1 mouse cellular context compared by ENCODE assay signal in the genomic region with DNA sequence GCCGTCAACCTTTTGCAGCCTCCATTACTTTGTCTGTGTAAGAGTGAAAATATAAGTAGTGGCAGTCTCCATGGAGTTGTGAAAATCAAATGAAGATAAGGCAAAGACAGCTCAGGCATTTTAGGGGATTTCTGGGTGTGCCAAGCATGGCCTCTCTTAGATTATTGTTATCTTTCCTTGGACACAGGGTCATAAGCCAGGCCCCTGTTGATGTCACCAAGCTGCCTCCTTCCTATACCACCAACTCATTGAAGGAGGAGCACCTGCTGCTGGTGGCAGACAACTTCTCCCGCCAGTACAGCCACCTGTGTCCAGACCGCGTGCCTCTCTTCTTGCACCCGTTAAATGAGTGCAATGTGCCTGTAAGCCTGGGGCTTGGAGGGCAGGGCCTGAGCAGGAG.
A peak's percentile ranks its signal among the peaks of the same experiment; 100 is the strongest.
TF ChIP-seq lines count a peak whose summit lies in the region.

No protein-coding gene starts in this region.

TF ChIP-seq in MEL, 35 proteins besides CTCF, POLR2A, EP300 and RAD21:
- TF ChIP-seq JUND (IDR thresholded peaks at IDR 0.05; ENCODE audit: low read depth, low read length) (no peak), ZMIZ1 (IDR thresholded peaks at IDR 0.05; ENCODE audit: low read depth, low read length) (no peak), SMC3 (IDR thresholded peaks at IDR 0.05; ENCODE audit: low read depth, low read length) (no peak), GATA1 (IDR thresholded peaks at IDR 0.05; ENCODE audit: low read depth, low read length) (0 out of 2 replicates have a peak, but pooled peaks have one; percentile 28), BHLHE40 (IDR thresholded peaks at IDR 0.05; ENCODE audit: borderline replicate concordance, low read depth, low read length) (no peak), KAT2A (conservative IDR thresholded peaks at IDR 0.05; ENCODE audit: low read depth, low read length) (no peak), ZKSCAN1 (IDR thresholded peaks at IDR 0.05; ENCODE audit: low read depth, low read length) (no peak)
